Mouse (Mus musculus) stomach, embryonic 14.5 days (tissue): ENCODE data around the gene Gstk1. TPM values are rescaled to one million over a fixed set of nuclear protein-coding genes. Genes with fewer than 3 reads are reported as not detected.

Source experiments
- ATAC-seq: fragments of 200-750 bp; cut with Nextera tagmentation; 2 replicates; pipeline ENCODE4 v1.8.0; 2017; ENCODE audit warnings: low read depth, moderate TSS enrichment; ENCODE audit not compliant: insufficient number of reproducible peaks, insufficient read depth, low FRiP score
- H3K27ac ChIP-seq: fragments of 300-500 bp; sonication (generic); 2 replicates; pipeline ENCODE4 v1.5.1; 2014; ENCODE audit warnings: mild to moderate bottlenecking, low read length, moderate library complexity, mixed read lengths
- H3K27me3 ChIP-seq: fragments of 300-500 bp; sonication (generic); 2 replicates; pipeline ENCODE4 v1.6.1; 2014; ENCODE audit warnings: low read length, control low read depth, mixed read lengths; ENCODE audit not compliant: control insufficient read depth, insufficient read depth
- H3K36me3 ChIP-seq: fragments of 300-500 bp; sonication (generic); 2 replicates; pipeline ENCODE4 v1.6.1; 2014; ENCODE audit warnings: mild to moderate bottlenecking, control low read depth, low read length, moderate library complexity, mixed read lengths; ENCODE audit not compliant: control insufficient read depth, insufficient read depth
- H3K4me1 ChIP-seq: fragments of 300-500 bp; sonication (generic); 2 replicates; pipeline ENCODE4 v1.6.1; 2014; ENCODE audit warnings: low read length, control low read depth, mixed read lengths; ENCODE audit not compliant: control insufficient read depth, insufficient read depth
- H3K4me2 ChIP-seq: fragments of 300-500 bp; sonication (generic); replicated peaks from 2 replicates; pipeline ENCODE4 v1.6.1; 2014; ENCODE audit warnings: low read depth, low read length, control low read depth
- H3K4me3 ChIP-seq: fragments of 300-500 bp; sonication (generic); 2 replicates; pipeline ENCODE4 v1.5.1; 2014; ENCODE audit warnings: low read depth, low read length, control low read depth
- H3K9ac ChIP-seq: fragments of 300-500 bp; sonication (generic); replicated peaks from 2 replicates; pipeline ENCODE4 v1.6.1; 2014; ENCODE audit warnings: low read depth, mild to moderate bottlenecking, control low read depth, low read length, moderate library complexity, mixed read lengths
- H3K9me3 ChIP-seq: fragments of 300-500 bp; sonication (generic); 2 replicates; pipeline ENCODE4 v1.6.1; 2016; ENCODE audit warnings: low read depth, low read length, control low read depth; ENCODE audit not compliant: control insufficient read depth
- WGBS: fragments of 180-500 bp; shearing (Covaris S2); extraction: QIAGEN DNeasy Blood & Tissue Kit; methylation state at CpG from one replicate; pipeline ENCODE4 v1.1.7; 2014; 5-methylcytosine and 5-hydroxymethylcytosine counted together
- polyA plus RNA-seq: library from polyadenylated mRNA; unstranded; fragments of >200 nt; fragmentation: Nextera tagmentation; extraction: Ambion mirVana; gene quantifications from 2 replicates; pipeline ENCODE4 v1.2.1, GENCODE M21; 2014

Gene Gstk1
- polyA plus RNA-seq, 1 experiment from 2014 or later: 19.5 TPM

DNA sequence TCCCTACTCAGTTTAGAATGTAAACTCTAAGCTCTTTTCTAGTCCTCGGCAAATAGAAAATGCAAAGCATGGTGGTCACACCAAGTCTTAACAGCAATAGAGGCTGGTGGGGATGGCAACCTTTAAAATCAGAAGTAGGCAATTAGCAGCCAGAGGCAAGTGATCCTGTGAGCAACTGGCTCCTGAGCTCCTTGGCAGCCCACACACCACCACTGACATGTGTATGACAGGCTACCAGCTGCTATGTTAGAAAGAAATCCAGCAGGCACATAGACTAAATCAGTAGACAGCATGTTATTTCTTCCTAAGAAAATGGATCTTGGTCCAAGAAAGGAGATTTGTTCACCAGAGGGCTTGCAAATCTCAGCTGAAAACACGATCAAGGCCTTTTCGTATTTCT is 14.5 kb upstream of the Gstk1 start:
- Histone ChIP-seq H3K9ac (no peak overlapping the region), H3K4me3 (no peak overlapping the region), H3K9me3 (no peaks in the 10 kb centered on the region), H3K27me3 (no peaks in the 10 kb centered on the region), H3K4me2 (no peak overlapping the region), H3K36me3 (no peaks in the 10 kb centered on the region), H3K4me1 (no peaks in the 10 kb centered on the region), H3K27ac (no peak overlapping the region)
- ATAC-seq: no peak
- 69% methylated on average over 3 of the region's 3 CpGs for WGBS

DNA sequence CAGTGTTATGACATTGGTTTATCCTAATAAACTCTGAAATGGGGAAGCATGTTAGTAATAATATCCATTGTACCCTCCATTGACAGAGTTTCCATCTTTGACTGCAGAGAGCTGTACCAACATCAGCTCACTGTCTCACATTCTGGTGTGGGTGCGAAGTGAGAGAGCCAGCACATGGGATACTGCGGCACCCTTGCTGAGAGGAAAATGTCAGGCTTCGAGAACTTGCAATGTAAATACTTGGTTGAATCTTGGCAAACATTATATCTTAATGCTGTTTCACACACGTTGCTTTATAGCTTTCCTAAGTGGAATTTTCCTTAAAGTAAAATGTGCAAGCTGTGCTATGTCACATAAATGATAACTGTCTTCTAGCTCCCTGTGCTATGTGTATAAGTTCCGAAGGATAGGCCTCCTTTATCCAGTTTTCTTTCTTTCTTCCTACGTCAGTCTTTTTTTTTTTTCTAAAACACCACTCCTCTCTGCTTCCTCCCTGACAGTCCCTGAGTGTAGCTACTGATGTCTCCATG is 8.4 kb upstream of the Gstk1 start:
- Histone ChIP-seq H3K9ac (no peak overlapping the region), H3K4me1 (no peaks in the 10 kb centered on the region), H3K4me3 (no peak overlapping the region), H3K9me3 (no peaks in the 10 kb centered on the region), H3K36me3 (no peaks in the 10 kb centered on the region), H3K4me2 (no peak overlapping the region), H3K27me3 (no peaks in the 10 kb centered on the region), H3K27ac (no peak overlapping the region)
- 42% methylated on average over 6 of the region's 6 CpGs for WGBS
- ATAC-seq: no peak

DNA sequence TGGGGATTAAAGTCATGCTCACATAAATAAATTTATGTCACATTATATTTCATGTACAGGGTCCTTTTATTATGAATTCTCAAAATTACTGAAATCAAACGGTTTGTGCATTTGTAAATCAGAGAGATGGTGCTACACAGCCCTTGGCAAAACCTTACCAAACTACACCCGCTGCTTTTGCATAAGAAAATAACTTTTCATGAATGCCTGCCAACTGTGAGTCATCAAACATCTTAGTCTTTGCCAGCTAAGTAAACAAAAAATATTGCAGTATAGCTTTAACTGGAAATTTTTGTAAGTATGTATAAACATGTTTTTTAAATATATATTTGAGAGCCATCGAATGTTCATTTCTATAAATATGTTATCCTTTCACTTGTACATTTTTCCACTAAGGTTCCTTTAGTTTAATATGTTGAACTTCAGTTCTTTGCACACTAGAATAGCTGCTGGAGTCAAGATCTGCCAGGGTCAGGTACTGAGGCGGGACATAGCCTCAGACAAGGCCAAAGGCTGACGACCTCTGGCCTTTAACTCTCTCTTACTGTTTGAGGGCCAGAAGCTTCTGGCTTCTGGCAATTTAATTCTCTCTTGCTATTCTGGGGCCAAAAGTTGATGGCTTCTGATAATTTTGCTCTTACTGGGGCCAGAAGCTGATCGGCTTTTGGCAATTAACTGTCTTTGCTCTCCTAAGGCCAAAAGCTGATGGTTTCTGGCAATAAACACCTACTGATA is 4.3 kb upstream of the Gstk1 start:
- Histone ChIP-seq H3K27ac (no peak overlapping the region), H3K4me2 (no peak overlapping the region), H3K9ac (no peak overlapping the region), H3K4me3 (no peak overlapping the region), H3K9me3 (no peaks in the 10 kb centered on the region), H3K36me3 (no peaks in the 10 kb centered on the region), H3K4me1 (no peaks in the 10 kb centered on the region), H3K27me3 (no peaks in the 10 kb centered on the region)
- ATAC-seq: no peak
- WGBS: 78% methylated on average over 6 of the region's 6 CpGs

DNA sequence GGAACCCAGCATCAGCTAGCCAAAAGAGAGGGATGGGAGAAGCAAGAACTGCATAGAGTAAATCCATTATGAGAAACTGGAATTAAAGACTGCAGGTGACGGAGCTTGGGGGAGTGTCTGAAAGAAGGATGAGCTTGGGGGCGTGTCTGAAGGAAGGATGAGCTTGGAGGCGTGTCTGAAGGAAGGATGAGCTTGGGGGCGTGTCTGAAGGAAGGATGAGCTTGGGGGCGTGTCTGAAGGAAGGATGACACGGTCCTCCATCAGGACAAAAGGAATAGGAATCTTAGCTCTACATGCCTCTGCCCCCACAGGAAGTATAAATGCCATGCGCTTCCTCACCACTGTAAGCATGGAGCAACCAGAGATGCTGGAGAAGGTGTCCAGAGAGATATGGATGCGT is 1.4 kb downstream of the Gstk1 start:
- H3K27me3 ChIP-seq: 0 out of 2 replicates have a peak, but pooled peaks cover 2% of the 10 kb centered on the region
- H3K4me3 ChIP-seq: no peak overlapping the region
- H3K9ac ChIP-seq: no peak overlapping the region
- H3K9me3 ChIP-seq: no peaks in the 10 kb centered on the region
- H3K36me3 ChIP-seq: no peaks in the 10 kb centered on the region
- no peak overlapping the region for H3K27ac ChIP-seq
- no peak for ATAC-seq
- WGBS: 13% methylated on average over 8 of the region's 8 CpGs
- no peaks in the 10 kb centered on the region for H3K4me1 ChIP-seq
- H3K4me2 ChIP-seq: no peak overlapping the region

DNA sequence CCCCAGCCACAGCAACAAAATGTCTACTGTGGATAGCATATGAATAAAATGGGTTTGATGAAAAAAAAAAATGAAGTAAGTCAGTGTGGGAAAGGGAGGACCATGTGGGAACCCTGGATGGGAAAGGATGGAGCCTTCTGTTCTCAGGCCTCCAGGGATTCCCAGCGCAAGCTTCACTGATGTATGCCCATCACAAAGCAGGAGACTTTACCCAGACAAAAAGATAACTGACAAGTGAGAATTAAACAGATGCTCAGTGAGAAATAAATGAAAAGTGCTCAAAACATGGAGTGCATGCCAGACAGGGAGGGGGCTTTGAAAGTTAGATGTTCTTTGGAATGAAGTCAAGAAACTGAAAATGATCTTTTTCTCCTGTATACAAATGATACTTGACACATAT is 2.2 kb downstream of the Gstk1 start:
- no peaks in the 10 kb centered on the region for H3K9me3 ChIP-seq
- 86% methylated on average over 1 of the region's 1 CpGs for WGBS
- no peak for ATAC-seq
- no peaks in the 10 kb centered on the region for H3K36me3 ChIP-seq
- H3K27me3 ChIP-seq: 0 out of 2 replicates have a peak, but pooled peaks cover 2% of the 10 kb centered on the region
- H3K4me3 ChIP-seq: no peak overlapping the region
- H3K27ac ChIP-seq: no peak overlapping the region
- H3K4me1 ChIP-seq: no peaks in the 10 kb centered on the region
- no peak overlapping the region for H3K9ac ChIP-seq
- H3K4me2 ChIP-seq: no peak overlapping the region

DNA sequence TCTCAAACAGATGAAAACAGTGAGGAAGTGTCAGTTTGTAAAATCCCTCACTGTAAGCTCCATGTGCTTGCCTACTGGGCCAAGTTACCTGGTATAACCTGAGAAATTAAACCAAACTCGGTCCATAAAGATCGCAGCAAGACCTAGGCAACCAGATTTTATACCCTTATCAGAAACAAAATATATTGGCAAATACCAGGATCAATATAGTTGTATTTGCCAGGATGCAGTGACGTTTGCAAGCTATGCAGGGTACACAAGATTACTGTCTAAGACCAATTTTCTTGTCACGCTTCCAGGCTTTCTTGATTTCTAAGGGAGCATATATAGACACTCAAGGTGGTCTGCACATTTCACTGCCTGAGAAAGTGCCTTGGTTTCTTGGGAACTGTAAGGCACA is 6.1 kb downstream of the Gstk1 start:
- ATAC-seq: no peak
- WGBS: 85% methylated on average over 4 of the region's 4 CpGs
- no peaks in the 10 kb centered on the region for H3K36me3 ChIP-seq
- H3K9me3 ChIP-seq: no peaks in the 10 kb centered on the region
- H3K27me3 ChIP-seq: 0 out of 2 replicates have a peak, but pooled peaks cover 2% of the 10 kb centered on the region
- H3K4me1 ChIP-seq: no peaks in the 10 kb centered on the region
- H3K9ac ChIP-seq: no peak overlapping the region
- no peak overlapping the region for H3K4me2 ChIP-seq
- no peak overlapping the region for H3K4me3 ChIP-seq
- H3K27ac ChIP-seq: no peak overlapping the region

DNA sequence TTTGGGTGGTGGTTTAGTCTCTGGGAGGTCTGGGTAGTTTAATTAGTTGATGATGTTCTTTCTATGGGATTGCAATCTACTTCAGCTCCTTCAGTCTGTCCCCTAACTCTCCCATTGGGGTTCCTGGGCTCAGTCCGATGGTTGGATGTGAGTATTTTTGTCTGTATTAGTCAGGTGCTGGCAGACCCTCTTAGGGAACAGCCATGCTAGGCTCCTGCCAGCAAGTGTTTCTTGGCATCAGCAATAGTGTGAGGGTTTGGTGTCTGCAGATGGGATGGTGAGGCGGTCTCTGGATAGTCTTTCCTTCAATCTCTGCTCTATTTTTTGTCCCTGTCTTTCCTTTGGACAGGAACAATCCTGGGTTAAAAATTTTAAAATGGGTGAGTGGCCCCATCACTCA is 7.4 kb downstream of the Gstk1 start:
- H3K9ac ChIP-seq: no peak overlapping the region
- no peaks in the 10 kb centered on the region for H3K27me3 ChIP-seq
- WGBS: 81% methylated on average over 2 of the region's 2 CpGs
- H3K4me2 ChIP-seq: no peak overlapping the region
- no peak overlapping the region for H3K27ac ChIP-seq
- H3K9me3 ChIP-seq: no peaks in the 10 kb centered on the region
- no peaks in the 10 kb centered on the region for H3K36me3 ChIP-seq
- ATAC-seq: no peak
- H3K4me3 ChIP-seq: no peak overlapping the region
- H3K4me1 ChIP-seq: no peaks in the 10 kb centered on the region

DNA sequence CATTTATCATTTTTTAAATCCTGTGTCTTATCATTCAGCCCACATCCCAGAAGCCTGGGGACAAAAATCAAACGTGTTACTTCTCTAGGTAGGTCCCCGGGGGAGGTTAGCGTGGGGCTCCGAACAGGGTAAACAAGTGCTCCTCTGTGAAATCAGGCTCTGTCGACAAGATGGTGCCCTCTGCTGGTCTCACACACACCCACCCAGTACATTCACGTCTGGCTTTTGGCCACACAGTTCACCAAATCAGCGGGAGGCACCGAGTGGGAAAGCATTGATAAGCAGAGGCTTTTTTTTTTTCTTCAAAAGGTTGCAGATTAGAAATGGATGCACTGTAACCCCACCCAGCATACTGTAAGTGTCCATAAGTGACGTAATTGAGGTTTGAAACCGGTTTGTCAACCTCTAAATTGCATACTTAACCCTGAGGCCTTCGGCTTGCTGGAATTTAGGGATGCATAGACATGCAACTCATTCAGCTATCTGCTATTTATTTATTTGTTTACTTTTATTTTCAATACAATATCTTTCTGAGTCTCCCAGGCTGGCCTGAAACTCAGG is 11.6 kb downstream of the Gstk1 start:
- peak; percentile 51 for ATAC-seq
- no peak overlapping the region for H3K4me2 ChIP-seq
- WGBS: 15% methylated on average over 11 of the region's 11 CpGs
- no peak overlapping the region for H3K9ac ChIP-seq
- no peaks in the 10 kb centered on the region for H3K36me3 ChIP-seq
- no peak overlapping the region for H3K27ac ChIP-seq
- no peaks in the 10 kb centered on the region for H3K9me3 ChIP-seq
- H3K4me3 ChIP-seq: no peak overlapping the region
- no peaks in the 10 kb centered on the region for H3K27me3 ChIP-seq
- no peaks in the 10 kb centered on the region for H3K4me1 ChIP-seq
